Mouse (Mus musculus) adrenal gland (tissue): ENCODE measurements around the gene Cyp2t4.

Experiments used
- intact Hi-C: fragments of 180-260 bp; cut with DNase I; formaldehyde crosslinking; loops from one replicate; pipeline ENCODE4 v1.15.1; 2025

The Cyp2t4 gene

DNA sequence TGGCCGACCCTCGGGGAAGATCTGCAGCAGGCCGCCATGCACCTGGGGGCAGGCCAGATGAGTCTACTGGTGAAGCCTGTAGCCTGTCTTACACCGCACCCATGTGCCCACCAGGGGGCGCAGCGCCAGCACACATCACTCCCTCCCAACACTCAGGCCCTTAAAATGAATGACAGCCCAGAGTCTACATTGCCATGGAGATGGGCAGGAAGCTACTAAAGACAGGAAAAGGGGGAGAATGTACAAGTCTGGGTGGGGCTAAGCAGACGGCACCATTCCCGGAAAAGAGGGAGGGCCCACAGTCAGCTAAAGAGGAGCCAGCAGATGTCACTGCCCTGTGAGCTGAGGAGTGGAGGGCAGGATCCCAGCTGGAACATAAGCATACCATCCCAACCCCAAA lies 6.4 kb downstream of the Cyp2t4 start:
- intact Hi-C loops: loop anchor here (5.0 kb wide), 1 partner anchor 127 kb away; no protein-coding TSS in a partner anchor

DNA sequence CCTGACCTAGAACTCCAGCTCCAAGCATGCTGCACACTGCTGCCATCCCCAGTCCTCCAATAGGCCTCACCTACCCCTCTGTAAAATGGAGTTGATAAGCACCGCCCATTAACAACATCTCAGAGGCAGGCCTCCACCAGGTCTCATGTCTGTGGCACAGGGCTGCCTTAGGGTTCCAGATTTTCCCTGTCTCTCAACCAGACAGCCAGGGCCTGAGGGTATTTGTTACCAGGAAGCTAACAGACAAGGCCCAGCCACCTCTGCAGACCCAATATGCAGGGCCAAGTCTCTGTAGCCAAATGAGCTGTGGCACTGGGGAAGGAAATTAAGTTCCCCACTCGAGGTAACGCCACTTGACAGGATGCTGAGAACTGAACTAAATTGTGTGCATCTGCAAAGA lies 7.4 kb downstream of the Cyp2t4 start:
- intact Hi-C loops: no loop called here

DNA sequence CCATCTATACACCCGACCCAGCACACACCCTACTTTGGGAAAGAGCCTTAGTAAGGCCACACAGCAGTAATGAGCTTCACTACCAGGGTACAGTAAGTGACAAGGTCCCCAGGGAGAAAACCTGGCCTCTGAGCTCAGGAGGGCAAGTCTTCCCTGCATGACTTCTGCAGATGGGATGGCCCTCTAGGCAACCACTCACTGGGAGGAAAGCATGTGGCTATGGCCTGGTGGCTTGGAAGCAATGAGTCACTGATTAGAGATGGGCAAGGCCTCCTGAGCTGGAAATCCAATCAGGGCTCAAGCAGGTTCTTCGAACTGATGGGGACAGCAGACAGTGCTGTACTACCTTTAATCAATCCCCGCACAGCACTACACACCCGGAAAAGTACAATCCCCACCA lies 8.2 kb downstream of the Cyp2t4 start:
- intact Hi-C loops: no loop called here

DNA sequence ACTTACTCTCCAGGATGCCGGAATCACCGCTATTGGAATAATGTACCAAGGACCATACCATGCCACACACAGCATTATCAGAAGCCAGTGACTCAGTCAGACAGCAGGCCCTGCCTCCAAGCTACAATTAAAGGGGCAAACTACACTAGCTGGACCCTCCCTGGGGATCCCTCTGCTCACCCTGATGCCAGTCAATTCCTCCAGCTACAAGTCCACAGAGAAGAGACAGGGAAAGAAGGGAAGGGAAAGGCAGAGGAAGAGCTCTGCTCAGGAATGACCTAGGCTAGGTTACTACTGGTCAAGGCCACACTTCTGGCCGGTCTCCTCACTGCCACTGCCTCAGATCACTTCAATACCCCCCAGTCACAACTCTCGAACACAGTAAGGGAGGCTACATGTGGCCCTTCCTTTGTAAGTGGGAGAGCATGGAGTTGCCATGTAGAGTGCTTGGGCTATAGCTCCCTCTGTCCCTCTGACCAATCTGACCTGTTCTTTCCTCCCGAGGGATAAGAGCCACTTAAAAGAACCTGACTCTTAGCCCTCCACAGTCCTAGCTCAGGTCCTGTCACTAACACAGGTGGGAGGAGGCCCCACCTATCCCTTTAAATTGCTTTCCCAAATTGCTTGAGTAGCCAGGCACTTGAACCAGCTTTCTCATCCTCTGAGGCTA lies 9.4 kb downstream of the Cyp2t4 start:
- intact Hi-C loops: no loop called here

DNA sequence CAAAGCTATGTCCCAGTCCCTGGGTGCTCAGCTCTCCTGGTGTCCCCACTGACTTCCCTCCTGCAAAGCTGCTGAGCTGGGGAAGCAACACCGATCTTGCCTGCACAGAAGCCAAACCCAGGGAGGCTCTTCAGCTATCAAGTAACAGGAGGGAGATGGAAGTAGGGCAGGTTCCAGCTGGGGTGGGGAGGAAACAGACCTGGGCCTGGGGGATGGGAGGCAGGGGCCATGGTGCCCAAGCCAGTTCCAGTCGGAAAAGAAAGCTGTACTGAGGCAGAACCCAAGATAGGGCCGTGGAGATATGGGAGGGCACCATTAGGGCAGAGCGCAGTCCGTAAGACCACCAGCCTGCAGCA lies 9.9 kb downstream of the Cyp2t4 start:
- intact Hi-C loops: no loop called here

DNA sequence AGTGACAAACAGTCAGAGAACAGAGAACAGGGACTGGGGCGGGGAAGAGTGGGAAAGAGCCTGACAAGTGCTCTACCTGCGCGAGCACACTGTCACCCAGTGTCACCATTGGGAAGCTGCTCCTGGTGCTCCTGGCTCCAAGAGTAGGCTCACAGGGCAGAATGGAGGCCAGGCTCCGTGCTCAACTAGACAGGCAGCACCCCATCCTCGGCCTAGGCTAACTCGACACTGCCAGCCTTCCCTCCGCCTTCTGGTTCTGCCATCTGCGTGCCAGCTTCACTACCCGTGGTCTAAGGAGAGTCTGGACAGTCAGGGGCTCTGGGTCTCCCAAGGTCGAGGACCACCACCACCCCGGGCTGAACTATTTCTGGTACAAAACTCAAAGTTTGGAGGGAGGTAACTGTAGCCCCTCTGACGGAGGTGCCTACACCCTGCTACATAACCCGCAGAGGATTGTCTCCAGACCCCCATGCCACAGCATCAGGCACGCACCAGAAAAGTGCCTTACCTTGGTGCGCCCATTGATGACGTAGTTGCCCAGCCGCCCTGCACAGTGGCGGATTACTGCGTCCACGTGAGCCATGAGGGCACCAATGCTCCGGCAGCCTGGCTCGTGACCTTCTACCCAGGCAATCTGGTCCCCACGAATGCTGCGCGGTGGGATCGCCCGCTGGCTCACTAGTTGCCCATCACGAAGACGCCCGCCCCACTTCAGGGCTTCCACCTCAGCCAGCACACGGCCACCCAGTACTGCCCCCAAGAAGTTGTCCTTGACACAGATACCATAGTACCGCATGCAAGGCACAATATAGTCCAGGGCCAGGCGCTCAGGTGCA lies 10.8 kb downstream of the Cyp2t4 start:
- intact Hi-C loops: no loop called here

DNA sequence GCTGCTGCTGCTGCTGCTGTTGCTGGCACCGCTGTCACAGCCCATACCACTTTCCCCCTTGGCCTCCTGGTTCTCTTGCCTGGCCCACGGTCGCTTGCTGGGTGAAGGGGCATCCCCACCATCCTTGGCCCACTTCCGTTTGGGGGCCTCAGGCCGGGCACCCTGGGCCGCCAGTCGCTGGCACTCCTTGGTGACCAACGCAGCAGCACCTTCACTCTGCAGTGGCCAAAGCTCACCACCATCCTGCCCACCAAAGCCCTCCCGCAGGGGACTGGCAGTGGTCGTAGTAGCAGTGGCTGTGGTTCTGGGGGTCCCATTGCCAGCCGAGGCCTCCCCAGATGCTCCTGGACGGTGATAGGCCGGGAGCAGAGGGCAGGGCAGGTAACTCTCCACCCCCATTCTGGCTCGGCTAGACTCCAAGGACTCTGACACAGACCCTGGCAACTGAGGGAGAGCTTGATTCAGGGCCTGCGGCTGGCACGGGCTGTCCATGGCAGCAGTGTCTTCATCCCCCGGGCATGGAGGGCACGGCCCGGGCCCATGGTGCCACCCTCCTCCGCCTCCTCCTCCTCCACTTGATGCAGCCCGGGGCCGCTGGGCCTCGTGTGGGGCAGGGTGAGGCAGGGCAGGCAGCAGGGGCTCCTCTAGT lies 11.6 kb downstream of the Cyp2t4 start:
- intact Hi-C loops: loop anchor here (5.0 kb wide), 1 partner anchor 62 kb away; the partner anchor contains the start of gene Itpkc

DNA sequence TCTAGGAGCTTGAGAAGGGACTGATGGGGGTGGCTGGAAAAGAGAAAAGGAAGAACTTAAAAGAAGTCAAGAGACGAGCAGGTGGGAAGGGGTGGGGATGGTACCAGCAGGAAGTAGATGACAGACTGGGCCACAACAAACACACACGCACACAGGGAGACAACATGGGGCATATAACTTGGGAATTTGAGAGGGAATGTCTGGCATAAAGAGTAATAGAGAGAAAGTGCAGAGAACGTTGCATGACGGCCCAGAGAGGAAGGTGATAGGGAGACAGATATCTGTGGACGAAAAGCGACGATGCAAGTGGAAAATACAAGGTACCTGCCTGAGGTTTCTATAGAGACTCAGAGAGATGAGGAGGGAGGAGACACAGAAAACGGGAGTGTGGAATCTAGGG lies 12.2 kb downstream of the Cyp2t4 start:
- intact Hi-C loops: loop anchor here (5.0 kb wide), 1 partner anchor 62 kb away; the partner anchor contains the start of gene Itpkc

DNA sequence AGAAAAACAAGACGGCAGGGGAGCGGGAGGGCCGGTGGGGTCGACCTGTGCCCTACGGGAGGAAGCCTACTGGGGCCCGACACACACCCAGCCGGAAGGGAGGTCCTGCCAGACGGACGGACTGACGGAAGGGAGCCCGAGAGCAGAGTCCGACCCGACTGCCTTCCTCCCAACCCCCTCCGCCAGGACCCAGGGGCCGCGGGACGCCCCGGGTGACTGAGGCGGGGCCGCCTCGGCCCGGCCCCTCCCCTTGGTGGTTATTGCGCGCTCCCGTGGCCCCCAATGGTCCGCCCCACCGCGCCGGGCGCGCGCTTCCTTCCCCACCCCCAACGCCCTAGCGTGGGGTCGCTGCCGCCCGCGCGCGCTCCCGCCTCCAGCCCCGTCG lies 12.7 kb downstream of the Cyp2t4 start:
- intact Hi-C loops: loop anchor here (5.0 kb wide), 1 partner anchor 61 kb away; the partner anchor contains the start of gene Itpkc

DNA sequence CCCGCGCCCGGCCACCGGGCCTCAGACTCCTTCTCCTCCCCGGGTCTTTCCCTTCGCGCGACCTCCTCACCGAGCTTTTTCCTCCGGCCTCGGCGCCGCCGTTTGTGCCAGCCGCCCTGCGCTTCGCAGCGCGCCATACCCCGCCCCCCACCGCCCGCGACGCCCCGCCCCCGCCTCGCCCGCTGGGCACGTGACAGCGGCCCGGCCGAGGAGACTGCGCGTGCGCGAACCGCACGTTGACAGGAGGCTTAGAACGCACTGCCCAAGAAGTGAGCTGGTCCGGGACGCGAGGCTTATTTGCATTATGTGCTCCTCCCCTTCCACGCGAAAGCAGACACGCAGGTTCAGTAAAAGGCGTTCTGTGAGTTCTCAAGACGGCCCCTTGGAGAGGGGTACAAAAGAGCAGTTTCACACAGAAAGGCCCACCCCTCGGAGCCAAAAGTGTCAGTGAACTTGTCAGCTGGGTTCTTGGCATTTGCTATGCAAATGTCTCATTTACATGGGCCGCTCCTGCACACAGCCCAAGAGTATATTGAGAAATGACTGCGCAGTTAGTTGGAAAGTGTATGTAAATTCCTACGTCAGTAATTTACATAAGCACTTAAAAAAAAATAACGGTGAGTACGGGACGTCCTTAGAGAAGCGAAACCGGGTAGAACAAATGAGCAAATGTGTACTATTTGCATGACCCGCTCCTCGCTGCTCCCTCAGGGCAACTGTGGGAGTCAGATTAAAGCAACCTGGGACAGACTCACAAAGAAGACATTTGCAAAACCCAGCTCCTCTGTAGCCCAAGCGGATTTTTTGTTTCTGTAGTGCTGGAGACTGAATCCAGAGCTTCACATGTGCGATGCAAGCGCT lies 13.3 kb downstream of the Cyp2t4 start, which contains the start of gene Egln2:
Egln2 (minus strand) TSS at position 189 of the 861 bp plus-strand sequence.
- intact Hi-C loops: loop anchor here (5.0 kb wide), 1 partner anchor 60 kb away; the partner anchor contains the start of gene Itpkc

DNA sequence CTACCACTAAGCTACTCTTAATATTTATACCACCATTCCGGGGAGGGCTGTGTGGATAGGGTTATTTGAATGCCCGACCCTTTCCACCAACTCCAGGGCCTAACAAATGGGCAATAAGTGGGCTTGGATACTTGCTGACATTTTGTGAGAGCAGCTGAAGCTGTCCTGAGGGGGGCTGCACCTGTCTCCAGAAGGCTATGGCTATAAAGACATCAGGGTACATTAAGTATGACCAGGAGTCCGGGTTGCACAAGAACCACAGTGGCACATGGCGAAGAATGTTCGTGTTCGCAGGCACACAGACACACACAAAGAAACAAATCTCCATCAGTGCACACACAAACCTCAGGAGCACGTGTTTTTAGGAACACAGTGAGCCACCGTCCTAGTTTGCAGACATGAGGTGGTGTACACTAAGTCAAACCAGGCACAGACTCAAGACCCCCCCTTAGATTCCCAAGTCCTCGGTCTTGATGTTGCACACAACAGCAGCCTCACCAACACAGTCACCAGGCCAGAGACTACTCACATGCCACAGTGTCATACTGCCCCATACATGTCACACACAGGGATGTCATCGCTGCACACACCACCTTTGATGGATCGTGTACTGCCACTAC lies 14.1 kb downstream of the Cyp2t4 start:
- intact Hi-C loops: loop anchor here (5.0 kb wide), 1 partner anchor 60 kb away; the partner anchor contains the start of gene Itpkc

DNA sequence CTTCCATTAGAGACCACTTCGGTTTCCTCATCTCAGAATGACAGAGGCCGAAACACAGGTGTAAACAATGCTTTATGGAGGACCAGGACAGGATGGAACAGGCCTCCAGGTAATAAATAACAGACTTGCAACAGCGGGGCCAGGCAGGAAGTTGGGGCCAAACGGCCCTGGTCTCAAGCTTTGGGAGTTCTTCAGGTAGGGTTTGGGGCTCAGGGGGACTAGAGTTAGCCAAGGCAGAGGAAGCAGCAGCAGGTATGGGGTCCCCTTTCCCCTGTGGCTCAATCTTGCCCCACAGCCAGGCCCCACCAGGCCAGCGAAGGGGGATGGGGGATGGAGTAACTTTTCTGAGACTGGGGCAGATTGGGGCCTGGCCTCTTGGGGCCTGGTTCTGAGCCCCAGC lies 14.9 kb downstream of the Cyp2t4 start:
- intact Hi-C loops: loop anchor here (5.0 kb wide), 1 partner anchor 59 kb away; the partner anchor contains the start of gene Itpkc

DNA sequence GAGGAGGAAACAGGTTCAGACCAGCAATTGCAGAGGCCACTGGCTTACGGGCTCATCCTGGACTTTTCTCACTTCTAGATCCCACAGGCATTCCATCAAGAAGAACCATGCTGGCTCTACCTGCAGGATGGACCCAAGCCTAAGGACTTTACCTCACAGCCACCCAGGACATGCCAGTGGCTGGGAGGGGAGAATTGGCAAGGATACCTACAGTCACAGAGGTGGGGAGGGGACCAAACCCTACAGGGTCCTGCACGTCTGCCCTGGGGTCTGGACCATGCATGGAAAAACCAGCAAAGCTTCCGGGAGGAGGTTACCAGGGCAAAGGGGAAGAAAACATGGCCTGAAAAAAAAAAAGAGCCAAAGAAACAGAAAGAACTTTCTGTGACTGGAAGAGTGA lies 17.5 kb downstream of the Cyp2t4 start:
- intact Hi-C loops: no loop called here

DNA sequence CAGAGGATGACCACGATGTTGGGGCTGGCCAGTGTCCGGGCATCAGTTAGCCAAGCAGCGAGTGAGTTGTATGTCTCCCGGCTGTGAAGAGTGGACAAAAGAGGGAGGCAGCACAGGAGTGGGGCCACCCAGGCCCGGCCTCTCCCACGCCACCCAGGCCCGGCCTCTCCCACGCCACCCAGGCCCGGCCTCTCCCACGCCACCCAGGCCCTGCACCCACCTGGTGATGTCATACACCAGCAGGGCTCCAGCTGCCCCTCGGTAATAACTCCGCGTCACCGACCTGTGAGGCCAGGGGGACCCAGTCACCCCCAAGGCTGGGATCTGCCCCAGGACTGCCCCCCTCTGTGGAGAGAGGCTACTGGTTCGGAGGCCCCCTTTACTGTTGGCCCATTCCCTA lies 21.0 kb downstream of the Cyp2t4 start:
- intact Hi-C loops: no loop called here

DNA sequence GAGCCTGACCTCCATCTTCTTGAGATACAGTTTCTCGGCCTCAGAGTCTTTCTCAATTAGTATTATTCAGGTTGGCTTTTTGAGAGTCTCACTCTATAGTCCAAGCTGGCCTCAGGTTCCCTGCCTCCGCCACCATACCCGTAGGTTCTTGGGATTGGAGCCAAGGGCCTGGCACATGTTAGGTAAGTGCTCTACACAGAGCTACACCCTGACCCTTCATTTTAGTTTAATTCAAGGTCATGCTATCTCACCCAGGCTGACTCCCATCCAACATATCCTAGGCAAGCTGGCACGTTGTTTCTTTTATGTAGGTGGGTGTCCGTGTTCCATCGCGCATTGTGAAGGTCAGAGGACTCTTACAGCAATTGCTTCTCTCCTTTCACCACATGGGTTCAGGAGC lies 21.4 kb downstream of the Cyp2t4 start:
- intact Hi-C loops: no loop called here

DNA sequence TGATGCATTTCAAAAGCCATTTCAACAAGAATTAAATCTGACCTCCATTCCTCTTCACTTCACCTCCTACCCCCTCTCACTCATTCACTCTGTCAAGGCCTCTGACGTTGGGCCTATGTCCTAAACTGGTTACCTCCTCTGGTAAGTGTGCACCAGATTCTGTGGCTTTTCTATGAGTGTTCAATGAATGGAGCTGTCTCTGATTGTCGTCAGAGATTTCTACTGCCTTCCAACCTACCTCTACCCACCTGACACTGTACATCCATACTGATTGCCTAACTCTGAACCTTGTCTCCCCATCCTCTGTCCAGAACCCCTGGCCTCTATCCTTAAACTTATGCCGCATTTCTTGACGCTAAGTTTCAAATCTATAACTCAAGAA lies 24.4 kb downstream of the Cyp2t4 start:
- intact Hi-C loops: loop anchor here (2.0 kb wide), 1 partner anchor 17 kb away; the partner anchor contains the start of gene BC024978

DNA sequence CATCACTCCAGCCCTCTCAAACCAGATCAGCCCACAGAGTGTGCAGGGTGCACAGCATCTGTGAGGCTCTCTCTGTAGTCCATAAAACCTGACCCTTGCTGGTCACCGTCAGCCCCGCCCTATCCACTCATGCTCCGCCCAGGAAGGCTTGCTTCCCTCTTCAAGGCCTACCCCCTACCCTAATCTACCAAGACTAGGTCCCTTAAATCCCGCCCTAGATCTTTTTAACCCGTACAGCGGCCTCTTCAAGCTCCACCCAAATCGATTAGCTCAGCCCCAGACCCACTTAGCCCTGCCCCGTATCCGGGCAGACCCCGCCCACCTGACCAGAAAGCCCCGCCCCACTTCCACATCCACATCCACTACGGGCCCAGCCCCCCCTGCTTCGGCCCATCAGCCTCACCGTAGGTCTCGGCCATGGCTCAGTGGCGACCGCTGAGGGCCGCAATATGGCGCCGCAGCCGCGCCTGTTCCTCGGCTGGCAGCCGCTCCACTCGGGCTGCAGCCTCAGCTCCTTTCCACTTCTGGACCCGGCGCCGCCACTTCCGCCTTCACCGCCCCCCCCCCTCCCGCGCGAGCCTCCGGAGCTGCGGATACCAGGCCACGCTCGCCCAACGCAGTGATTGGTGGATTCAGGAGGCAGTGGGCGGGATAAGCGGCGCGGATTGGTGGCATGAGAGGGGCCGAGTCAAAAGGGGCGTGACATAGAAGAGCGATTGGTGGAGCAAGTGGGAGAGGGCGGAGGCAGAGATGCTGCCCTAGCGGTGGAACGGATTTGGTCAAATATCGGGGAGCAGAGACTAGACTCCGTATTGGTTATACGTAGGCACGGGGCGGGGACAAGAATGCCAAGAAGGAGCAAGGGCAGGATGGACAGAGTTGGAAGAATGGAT lies 25.1 kb downstream of the Cyp2t4 start, which contains the start of gene Rab4b:
Rab4b (minus strand) TSS at position 573 of the 893 bp plus-strand sequence.
- intact Hi-C loops: loop anchor here (2.0 kb wide), 1 partner anchor 16 kb away; the partner anchor contains the start of gene BC024978

DNA sequence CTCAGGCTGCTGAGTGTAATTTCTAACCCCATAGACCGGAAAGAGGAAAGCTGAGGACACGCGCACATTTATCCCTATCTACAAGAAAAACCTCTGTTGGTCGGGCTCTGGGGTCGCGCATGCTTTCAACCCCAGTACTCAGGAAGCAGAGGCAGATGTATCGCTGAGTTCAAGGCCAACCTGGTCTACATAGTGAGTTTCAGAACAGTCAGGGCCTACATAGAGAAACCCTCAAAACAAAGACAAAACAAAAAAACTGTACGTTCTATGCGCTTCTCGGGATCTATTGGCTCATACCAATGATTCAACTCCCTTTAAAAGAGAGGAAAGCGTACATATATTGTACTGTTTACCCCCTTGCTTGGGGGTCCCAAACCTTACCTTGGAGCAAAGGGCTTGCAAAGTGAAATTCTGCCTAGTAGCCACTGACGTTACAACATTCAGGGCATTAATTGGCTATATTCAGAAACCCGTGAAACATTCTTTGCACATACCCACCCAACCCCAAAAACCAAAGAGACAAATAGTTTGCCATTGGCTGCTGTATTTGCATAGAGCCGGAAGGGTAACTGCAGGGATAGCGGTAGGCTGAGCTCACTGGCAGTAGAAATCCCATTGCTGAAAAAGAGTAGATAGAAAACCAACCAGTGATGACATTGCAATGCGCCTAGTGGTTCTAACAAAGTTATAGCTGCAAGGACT lies 25.9 kb downstream of the Cyp2t4 start:
- intact Hi-C loops: loop anchor here (2.0 kb wide), 1 partner anchor 15 kb away; the partner anchor contains the start of gene BC024978
